Mouse (Mus musculus) right cerebral cortex, postnatal 25 days (tissue): Measurements from ENCODE around the gene Ercc1.

Experiments used
- DNase-seq: peaks from one replicate; pipeline ENCODE4 v3.0.0; 2022

Gene Ercc1

GRCm38 (mm10) chr7:19309884-19310641 lies 34.5 kb upstream of the Ercc1 start, which contains the start of gene Fosb:
TSS of gene Fosb (minus strand) at chr7:19310051.
- peak; percentile 95 for DNase-seq

GRCm38 (mm10) chr7:19311991-19312390 lies 32.6 kb upstream of the Ercc1 start:
- DNase-seq, result no peak

DNA sequence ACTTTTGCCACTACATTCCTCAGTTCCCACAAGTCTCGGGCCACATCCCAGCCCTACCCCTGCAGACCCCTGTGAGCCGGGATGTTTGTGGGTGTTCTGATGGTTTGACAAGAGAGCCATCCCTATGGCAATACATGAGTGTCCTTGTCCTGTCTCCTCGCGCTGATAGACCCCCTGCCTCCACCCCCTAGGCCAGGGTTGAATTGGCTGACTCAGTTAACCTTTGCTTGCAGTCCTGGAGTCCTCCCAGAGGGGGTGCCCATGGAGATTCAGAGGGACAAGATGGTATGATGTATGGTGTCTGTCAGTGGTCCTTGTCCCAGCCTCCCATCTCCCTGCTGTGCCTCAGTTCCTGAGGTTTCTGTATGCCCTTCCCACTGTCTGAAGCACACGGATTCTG lies 30.5 kb upstream of the Ercc1 start:
- DNase-seq, result no peak

DNA sequence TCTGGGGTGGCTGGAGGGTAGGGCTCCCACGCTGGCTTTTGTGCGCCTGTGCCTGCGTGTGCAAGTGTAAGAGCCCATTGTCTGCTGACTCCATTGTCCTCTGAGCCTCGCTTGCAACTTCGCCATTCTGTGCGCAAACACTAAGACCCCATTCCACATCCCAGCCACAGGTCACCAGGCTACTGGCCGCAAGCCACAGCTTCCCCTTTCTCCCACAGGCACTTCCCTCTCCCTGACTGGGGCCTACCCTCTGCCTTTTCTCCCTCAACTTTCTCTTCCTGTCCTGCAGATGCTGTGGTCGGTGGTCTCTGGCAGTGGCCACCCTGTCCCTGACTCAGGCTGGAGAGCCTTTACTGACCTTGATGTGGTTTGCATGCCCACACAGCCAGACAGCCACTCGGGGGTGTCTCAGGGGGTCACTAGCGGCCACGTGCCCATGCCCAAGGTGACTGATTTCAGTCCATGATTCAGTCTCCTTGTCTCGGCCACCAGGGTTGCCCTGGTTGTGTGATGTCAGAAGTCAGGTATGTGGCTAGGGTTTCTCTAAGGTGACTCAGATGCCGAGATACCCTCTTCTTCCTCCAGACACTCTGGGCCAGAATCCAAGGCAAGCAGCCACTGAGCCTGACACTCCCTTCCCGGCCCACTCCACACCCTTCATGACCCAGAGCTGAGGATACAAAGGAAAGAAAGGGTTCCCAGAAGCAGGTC lies 28.0 kb upstream of the Ercc1 start:
- DNase-seq, result no peak

GRCm38 (mm10) chr7:19318201-19318600 lies 26.4 kb upstream of the Ercc1 start:
- no peak for DNase-seq

DNA sequence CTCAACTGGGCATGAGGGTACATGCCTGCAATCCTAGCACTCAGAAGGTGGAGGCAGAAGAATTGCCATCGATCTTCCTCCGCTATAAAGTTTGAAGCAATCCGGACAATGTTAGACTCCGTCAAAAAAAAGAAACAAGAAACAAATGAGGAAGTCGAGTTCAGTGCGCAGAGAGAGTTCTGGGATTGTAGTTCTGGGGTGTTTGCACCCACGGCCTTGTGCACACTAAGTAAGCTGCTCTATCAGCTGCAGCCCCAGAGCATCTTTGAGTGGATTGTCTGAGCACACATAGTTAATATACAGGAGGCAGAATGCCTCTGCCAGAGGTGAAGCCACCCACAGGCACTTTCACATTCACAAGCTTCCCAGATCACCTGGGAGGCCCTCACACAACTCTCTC lies 25.9 kb upstream of the Ercc1 start:
- no peak for DNase-seq

GRCm38 (mm10) chr7:19319458-19319857 lies 25.1 kb upstream of the Ercc1 start:
- peak; percentile 36 for DNase-seq

- peak; percentile 96 for DNase-seq
Measured at GRCm38 (mm10) chr7:19319906-19320305, 24.7 kb upstream of the Ercc1 start.

- DNase-seq, result no peak
Measured at GRCm38 (mm10) chr7:19320637-19321036, 23.9 kb upstream of the Ercc1 start.

- DNase-seq, result no peak
Measured at GRCm38 (mm10) chr7:19321464-19321863, 23.1 kb upstream of the Ercc1 start.

GRCm38 (mm10) chr7:19322489-19322888 lies 22.1 kb upstream of the Ercc1 start:
- DNase-seq, result no peak

DNA sequence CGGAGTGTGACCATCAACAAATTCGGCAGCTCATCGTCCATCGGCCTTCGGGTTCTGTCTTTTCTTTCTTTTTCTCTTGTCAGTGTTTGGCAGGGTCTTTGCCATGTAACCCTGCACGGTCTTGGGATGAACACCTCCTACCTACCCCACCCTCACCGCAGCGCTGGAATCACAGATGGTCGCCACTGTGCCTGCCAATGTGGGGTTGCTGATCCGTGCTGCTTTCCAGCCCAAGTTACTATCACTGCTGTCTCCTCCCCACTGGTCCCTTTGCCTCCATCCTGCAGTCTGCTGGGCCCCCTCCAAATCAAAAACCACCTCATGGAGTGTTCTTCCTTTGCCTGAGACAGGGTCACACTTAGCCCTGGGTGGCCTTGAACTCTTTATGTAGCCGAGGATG lies 20.4 kb upstream of the Ercc1 start:
- DNase-seq, result no peak

GRCm38 (mm10) chr7:19325262-19326199 lies 19.0 kb upstream of the Ercc1 start:
- DNase-seq, result no peak

GRCm38 (mm10) chr7:19326359-19326758 lies 18.2 kb upstream of the Ercc1 start:
- DNase-seq, result peak; percentile 70

DNA sequence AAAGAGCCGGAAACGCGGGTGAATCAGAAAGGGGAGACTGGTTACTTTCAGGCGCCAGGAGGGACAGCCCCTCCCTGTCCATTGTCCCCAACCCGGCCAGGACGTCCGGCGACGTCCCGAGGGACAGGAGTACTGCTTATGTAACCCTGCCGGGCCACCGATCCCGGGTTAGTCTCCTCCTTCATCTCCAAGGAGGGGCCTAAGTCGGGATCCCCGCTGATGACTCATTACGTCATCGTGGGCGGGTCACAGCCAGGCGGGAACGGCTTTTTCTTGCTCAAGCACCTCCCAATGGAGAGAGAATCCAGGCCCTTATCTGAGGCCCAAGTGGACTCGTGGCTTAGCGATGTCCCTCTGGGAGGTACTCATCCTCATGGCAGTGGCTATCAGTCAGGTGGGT lies 17.4 kb upstream of the Ercc1 start:
- peak; percentile 85 for DNase-seq

DNA sequence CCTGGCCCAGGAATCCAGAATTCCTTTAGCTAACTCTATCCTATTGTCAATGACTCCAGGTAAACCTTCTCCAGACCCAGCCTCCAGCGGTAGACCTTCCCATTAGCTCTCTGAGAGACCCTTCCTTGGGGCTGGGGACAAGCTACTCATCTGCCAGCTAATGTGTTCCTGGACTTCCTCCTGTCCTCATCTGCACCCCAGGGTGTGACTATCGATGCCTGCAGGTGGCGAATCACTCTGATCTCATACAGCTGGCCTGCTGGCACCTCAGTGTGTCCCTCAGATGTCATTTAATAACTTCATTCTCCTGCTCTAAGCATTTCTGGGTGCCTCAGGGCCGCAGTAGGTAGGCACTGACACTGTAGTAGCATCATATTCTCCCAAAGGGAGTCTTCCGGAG lies 16.8 kb upstream of the Ercc1 start:
- DNase-seq, result no peak

- no peak for DNase-seq
Measured at GRCm38 (mm10) chr7:19328425-19328824, 16.2 kb upstream of the Ercc1 start.

DNA sequence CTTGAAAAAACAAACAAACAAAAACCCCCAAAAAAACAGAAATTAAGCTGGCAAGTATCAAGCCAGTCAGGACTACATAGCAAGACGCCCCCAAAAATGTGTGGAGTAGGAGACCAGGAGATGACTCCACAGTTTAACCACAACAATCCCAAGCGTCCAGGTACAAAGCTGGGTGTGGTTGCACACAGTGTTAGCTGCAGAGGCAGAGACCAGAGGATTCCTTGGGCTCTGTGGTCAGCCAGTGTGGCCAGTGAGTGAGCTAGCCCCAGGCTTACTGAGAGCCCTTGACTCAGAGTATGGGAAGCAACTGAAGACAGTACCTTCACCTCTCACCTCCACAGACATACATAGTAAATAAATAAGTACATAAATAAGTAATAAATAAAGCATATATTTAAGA lies 12.7 kb upstream of the Ercc1 start:
- DNase-seq, result no peak

GRCm38 (mm10) chr7:19332709-19333352 lies 11.7 kb upstream of the Ercc1 start:
- DNase-seq, result peak; percentile 89

GRCm38 (mm10) chr7:19335583-19335982 lies 9.0 kb upstream of the Ercc1 start:
- no peak for DNase-seq

DNA sequence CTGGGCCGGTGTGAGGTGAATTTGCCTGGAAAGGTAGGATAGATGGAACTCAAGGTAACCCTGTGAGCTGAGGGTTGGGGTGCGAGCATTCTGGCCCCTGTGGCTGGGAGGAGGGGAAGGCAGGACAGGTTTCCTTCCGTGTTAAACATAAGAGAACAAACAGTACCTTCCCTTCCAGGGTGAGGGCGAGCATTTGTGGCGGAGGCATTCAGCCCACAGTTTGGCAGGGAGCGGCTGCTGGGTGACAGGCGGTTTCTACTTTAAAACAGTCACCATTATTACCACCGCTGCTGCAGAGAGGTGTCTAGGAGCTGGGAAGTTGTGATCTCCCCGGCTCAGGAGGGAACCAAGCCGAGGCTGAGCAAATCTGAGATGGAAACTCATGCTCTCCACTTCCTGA lies 7.5 kb upstream of the Ercc1 start:
- no peak for DNase-seq

DNA sequence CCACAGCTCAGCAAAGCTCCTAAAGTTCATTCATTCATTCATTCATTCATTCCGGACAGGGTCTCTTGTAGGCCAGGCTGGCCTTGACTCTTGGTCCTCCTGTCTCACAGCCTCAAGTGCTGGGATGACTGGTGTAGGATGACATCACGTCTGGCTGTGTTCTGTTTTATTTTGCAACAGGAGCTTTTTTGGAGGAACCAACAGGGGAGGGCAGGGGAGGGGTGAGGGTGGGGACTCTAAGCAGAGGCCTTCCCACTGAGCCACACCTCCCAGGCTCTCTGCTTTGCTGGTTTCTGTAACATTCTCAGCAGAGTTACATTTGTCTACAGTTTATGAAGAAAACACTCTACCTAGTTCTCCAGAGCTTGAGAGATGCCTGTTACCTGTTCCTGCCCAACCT lies 6.5 kb upstream of the Ercc1 start:
- no peak for DNase-seq

DNA sequence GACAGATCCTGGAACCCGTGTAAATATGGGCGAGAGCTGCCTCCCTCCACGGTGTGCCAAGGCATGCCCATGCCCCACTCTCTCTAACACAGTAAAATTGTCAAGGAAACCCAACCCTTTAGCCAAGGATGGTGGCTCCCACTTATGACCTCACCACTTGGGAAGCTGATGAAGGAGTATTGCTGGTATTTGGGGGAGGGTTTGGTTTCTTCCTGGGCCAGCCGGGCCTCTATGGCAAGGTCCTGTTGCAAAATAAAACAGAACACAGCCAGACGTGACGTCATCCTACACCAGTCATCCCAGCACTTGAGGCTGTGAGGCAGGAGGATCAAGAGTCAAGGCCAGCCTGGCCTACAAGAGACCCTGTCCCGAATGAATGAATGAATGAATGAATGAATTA lies 6.0 kb upstream of the Ercc1 start:
- no peak for DNase-seq
